Mouse (Mus musculus): ENCODE measurements around the gene Slc25a20. TPM values are rescaled to one million over a fixed set of nuclear protein-coding genes. Genes with fewer than 3 reads are reported as not detected.
"Not testable (repeated sequence)": the region's sequence is repeated elsewhere in the genome, so short reads cannot be mapped to it uniquely, and the experiment has no call there.

The Slc25a20 gene
- 10 to 100 TPM; 19.2 to 21.0 TPM for total RNA-seq (2021)
- long read RNA-seq, transcript Slc25a20-201 (9 exons, 1,783 nt): major isoform, 10 of 12 reads
- long read RNA-seq, partial matches to known transcripts: 0 of 12 reads
- long read RNA-seq, other reads (novel, unspliced or antisense): 2 of 12 reads

GRCm38 (mm10) chr9:108661677-108662612, at the start of gene Slc25a20:
Slc25a20 (plus strand) TSS chr9:108662088.
- peak; percentile 65 to 68 for DNase-seq (ENCODE audit: low spot score in 2 of 2)

GRCm38 (mm10) chr9:108617301-108617700, 44.6 kb upstream of the Slc25a20 start:
- no peak for DNase-seq (ENCODE audit: low spot score in 2 of 2)

GRCm38 (mm10) chr9:108626498-108626897, 35.4 kb upstream of the Slc25a20 start:
- no peak for DNase-seq (ENCODE audit: low spot score in 2 of 2)

GRCm38 (mm10) chr9:108628141-108628540, 33.7 kb upstream of the Slc25a20 start:
- DNase-seq (ENCODE audit: low spot score in 2 of 2): no peak

GRCm38 (mm10) chr9:108630683-108631082, 31.2 kb upstream of the Slc25a20 start:
- DNase-seq (ENCODE audit: low spot score in 2 of 2): no peak

DNA sequence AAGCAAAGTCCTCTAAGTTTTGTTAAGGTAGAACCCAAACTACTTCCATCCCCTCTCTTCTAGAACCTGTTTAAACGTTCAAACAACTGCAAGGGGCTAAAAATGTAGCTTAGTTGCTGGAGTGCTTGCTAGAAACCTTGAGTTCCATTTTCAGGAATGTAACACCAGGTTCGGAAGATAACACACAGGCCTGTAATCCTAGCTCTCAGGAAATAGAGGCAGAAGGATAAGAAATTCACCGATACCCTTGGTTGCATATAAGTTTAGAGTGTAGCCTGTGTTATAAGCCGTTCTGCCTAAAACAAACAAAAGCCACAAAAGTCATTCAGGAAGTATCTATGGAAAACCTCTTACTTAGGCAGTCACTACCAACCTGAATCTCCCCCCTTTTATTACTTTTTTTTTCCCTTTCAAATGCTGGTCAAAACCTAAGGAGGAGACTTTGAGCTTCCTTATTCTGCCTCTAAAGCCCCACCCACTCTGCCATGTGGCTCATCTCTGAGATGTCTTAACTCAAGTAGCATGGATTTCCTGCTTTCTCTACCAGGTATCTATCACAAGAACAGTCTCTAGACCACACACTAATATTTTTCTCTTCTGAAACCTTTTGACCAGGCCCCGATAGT, 30.1 kb upstream of the Slc25a20 start:
- no peak for DNase-seq (ENCODE audit: low spot score in 2 of 2)

- DNase-seq (ENCODE audit: low spot score in 2 of 2): no peak
Measured at GRCm38 (mm10) chr9:108632375-108632774, 29.5 kb upstream of the Slc25a20 start.

- no peak for DNase-seq (ENCODE audit: low spot score in 2 of 2)
Measured at GRCm38 (mm10) chr9:108633846-108634245, 28.0 kb upstream of the Slc25a20 start.

DNA sequence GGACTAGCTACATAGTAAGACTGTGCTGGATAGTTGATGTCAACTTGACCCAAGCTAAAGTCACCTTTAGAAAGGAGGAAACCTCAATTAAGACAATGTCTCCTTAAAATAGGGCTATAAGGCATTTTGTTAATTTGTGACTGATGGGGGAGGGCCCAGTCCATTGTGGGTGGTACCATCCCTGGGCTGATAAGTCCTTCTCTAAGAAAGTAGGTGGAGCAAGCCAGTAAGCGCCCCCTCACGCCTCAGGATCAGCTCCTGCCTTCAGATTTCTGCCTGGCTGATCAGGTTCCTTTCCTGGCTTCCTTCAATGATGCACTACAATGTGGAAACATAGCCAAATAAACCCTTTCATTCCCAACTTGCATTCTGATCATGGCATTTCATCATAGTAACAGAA, 26.5 kb upstream of the Slc25a20 start:
- no peak for DNase-seq (ENCODE audit: low spot score in 2 of 2)

DNA sequence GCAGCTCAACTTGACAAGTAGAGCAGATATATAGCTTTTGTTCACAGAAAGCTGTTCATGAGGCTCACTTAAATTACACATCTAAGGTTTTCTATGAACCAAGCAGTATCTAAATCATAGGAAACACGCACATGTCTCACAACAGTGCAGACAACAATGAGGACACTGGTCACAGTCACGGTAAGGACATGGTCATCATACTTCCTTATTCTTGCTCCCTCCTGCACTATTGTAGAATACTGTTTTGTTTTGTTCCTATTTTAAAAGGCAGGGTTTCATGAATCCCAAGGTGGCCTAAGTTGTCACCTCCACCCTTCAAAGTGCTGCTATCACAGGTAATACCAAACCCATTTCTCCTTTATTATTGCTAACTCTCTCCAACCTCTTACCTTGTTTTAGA, 22.1 kb upstream of the Slc25a20 start:
- no peak for DNase-seq (ENCODE audit: low spot score in 2 of 2)

DNA sequence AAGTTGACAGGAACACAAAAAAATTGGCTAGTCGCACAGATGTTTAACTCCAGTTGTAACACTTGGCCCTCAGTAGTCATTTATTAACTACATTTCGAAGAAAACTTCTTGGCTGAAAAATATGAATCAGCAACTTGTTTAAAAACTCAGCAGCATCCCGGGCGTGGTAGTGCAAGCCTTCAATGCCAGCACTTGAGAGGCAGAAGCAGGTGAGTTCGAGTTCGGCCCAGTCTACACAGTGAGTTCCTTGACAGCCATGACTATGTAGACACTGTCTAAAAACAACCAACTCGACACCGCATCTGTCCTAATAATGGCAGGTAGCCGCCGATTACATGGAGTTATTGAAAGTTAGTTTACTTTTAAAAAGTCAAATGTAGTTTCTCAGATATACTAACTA, 13.7 kb upstream of the Slc25a20 start:
- DNase-seq (ENCODE audit: low spot score in 2 of 2): no peak

GRCm38 (mm10) chr9:108648611-108649560, 13.0 kb upstream of the Slc25a20 start, which contains the start of gene Arih2:
Arih2 (minus strand) TSS chr9:108649386.
- DNase-seq (ENCODE audit: low spot score in 2 of 2): peak; percentile 89 to 91

GRCm38 (mm10) chr9:108649561-108650440, 12.1 kb upstream of the Slc25a20 start:
- DNase-seq (ENCODE audit: low spot score in 2 of 2): no peak

DNA sequence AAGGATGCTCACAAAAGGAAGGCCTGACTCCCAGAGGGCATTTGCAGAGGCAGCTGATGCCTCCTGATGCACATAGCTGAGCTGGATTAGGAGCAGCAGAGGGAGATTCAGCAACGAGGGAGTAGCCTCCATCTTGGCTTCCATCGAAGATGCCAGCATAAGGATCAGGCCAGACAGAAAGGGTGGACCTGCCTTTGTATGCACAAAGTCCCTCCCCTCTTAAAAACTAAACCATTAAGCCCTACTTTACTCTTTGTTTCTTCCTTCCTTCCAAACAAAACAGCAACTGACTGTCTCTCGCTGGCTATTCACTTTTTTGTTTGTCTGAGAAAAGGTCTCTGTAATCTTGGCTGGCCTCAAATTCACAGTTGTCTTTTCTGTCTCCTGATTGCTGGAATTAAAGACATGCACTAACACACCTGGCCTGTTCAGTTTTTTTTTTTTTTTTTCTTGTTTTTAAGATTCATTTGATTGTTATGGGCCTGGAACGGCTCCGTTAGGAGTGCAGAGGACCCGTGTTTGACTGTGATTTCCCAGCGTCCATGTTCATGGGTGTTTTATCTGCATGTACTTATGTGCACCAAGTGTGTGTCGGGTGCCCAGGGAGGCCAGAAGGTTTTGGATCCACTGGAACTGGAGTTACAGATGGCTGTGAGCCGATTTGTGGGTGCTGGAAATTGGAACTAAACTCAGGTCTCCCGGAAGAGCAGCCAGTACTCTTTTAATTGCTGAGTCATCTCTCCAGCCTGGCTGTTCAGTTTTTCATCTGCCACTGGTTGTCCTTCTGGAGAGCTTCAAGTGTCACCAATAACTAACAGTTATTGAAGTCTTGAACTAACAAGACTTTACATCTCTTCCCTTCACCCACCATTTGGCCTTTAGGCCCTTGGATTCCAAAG, 7.1 kb upstream of the Slc25a20 start:
- no peak for DNase-seq (ENCODE audit: low spot score in 2 of 2)

- DNase-seq (ENCODE audit: low spot score in 2 of 2): not testable (repeated sequence)
Measured at GRCm38 (mm10) chr9:108655865-108656264, 6.0 kb upstream of the Slc25a20 start.

- no peak for DNase-seq (ENCODE audit: low spot score in 2 of 2)
Measured at GRCm38 (mm10) chr9:108662660-108663059, 772 bp downstream of the Slc25a20 start.

DNA sequence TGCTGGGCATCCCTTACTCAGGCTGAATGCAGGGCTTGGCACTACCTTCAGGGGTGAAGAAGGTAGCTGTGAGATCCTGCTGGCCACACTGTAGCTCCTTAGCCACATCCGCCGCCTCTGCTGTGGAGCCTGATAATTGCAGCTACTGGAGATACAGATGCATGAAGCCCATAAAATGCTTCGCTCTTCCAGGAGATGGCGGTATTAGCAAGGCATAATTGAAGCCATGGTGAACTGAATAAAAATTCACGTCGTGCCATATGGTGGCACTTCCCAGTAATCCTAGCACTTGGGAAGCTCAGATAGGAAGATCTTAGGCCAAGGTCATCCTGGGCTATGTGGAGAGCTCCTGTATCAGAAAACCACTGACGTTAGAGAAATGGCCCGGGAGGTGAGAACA, 8.0 kb downstream of the Slc25a20 start:
- peak in 1 of 2 experiments; percentile 31 for DNase-seq (ENCODE audit: low spot score in 2 of 2)

DNA sequence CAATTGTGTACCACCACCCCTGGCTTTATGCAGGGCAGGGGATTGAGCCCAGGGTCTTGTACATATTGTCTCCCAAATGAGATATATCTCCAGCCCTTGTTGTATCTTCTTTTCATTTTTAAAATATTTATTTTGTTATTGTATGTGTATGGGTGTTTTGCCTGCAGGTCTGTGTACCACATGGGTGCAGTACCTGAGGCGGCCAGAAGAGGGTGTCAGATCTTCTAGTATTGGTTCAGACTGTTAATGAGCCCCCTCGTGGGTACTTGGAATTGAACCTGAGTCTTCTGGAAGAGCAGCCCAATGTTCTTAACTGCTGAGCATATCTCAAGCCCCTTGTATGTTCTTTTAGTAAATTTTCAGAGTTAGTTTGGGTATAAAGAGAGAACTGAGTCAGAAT, 11.3 kb downstream of the Slc25a20 start:
- no peak for DNase-seq (ENCODE audit: low spot score in 2 of 2)

- DNase-seq (ENCODE audit: low spot score in 2 of 2): no peak
Measured at GRCm38 (mm10) chr9:108680026-108680425, 18.1 kb downstream of the Slc25a20 start.
